Comparison of ENCODE assay signal across 23 mouse cellular contexts in genomic region chr2:172597056-172597455, GRCm38 (mm10). TPM values are rescaled to one million over a fixed set of nuclear protein-coding genes. Genes with fewer than 3 reads are reported as not detected.
"Had no signal": no experiment of that assay in that cellular context is flagged by ENCODE, and none has a peak within 500 bp of the region (broad histone marks: within the 10 kb centered on the region; RNA-seq: fewer than 3 reads in every experiment).

No protein-coding gene starts in this region.

- H3K9me3 ChIP-seq: limb, embryonic 10.5 days; limb, embryonic 13.5 days; liver, embryonic 13.5 days; midbrain, embryonic 12.5 days; midbrain, embryonic 15.5 days had no signal

- ATAC-seq: intestine, postnatal 0 days; midbrain, embryonic 15.5 days had no signal

- H3K4me1 ChIP-seq: limb, embryonic 13.5 days; liver, embryonic 13.5 days; midbrain, embryonic 15.5 days had no signal

- H3K27ac ChIP-seq: limb, embryonic 10.5 days; limb, embryonic 13.5 days; liver, embryonic 13.5 days; midbrain, embryonic 12.5 days; midbrain, embryonic 15.5 days; stomach, postnatal 0 days had no signal

- H3K9ac ChIP-seq: limb, embryonic 13.5 days; liver, embryonic 13.5 days; midbrain, embryonic 12.5 days; midbrain, embryonic 15.5 days had no signal

- H3K36me3 ChIP-seq: limb, embryonic 10.5 days; limb, embryonic 13.5 days; liver, embryonic 13.5 days; midbrain, embryonic 12.5 days; midbrain, embryonic 15.5 days had no signal

- DNase-seq: kidney, adult 2 months; kidney, postnatal 10 days; kidney, postnatal 4 days; liver; liver, embryonic 13.5 days; lung, adult 2 months; lung, postnatal 14 days; lung, postnatal 4 days; right cerebral cortex, adult 18-20 months; right cerebral cortex, postnatal 14 days; right cerebral cortex, postnatal 4 days; thymus, postnatal 25 days had no signal

- H3K4me3 ChIP-seq: limb, embryonic 10.5 days; limb, embryonic 13.5 days; liver, embryonic 13.5 days; midbrain, embryonic 12.5 days; midbrain, embryonic 15.5 days had no signal

- H3K27me3 ChIP-seq: limb, embryonic 13.5 days; liver, embryonic 13.5 days; midbrain, embryonic 15.5 days had no signal

- H3K4me2 ChIP-seq: limb, embryonic 13.5 days; liver, embryonic 13.5 days; midbrain, embryonic 12.5 days; midbrain, embryonic 15.5 days had no signal

RNA-seq across cellular contexts. Expression of gene Tfap2c, which starts 47.7 kb away (rescaled TPM):
- total RNA-seq: layer of hippocampus, adult 18-20 months; megakaryocyte progenitor cell, adult 5-6 weeks; megakaryocyte-erythroid progenitor cell, adult 5-6 weeks; monocyte, adult 5-6 weeks had no signal
- polyA plus RNA-seq: intestine, postnatal 0 days; kidney, adult 2 months; liver, embryonic 13.5 days; liver, embryonic 16.5 days had no signal
